Mouse (Mus musculus) large intestine, adult 2 months (tissue): ENCODE data around the gene Dnah9. TPM values are rescaled to one million over a fixed set of nuclear protein-coding genes. Genes with fewer than 3 reads are reported as not detected.

Experiments used
- DNase-seq: peaks from one replicate; pipeline ENCODE4 v3.0.0-alpha.2; 2012; ENCODE audit warnings: low read depth, low spot score
- WGBS: fragments of 180-500 bp; shearing (Covaris S2); methylation state at CpG from one replicate; pipeline ENCODE4 v1.1.7; 2018; 5-methylcytosine and 5-hydroxymethylcytosine counted together
- polyA plus RNA-seq: library from polyadenylated mRNA; depleted of rRNA; stranded (reverse); fragments of >200 nt; gene quantifications from 2 replicates; pipeline ENCODE4 v1.2.3, GENCODE M21; 2012

Gene Dnah9
- polyA plus RNA-seq, 1 experiment: 0.06 TPM

- under 1% methylated on average over 58 of the region's 58 CpGs for WGBS
- peak; percentile 81 for DNase-seq
These were observed 361.3 kb downstream of the Dnah9 start, which contains the start of gene Zkscan6 for GRCm38 (mm10) chr11:65806909-65807504. Gene Zkscan6, plus strand, starts transcription at chr11:65807175.

GRCm38 (mm10) chr11:65806321-65806904, 361.9 kb downstream of the Dnah9 start:
- DNase-seq: peak; percentile 70
- under 1% methylated on average over 20 of the region's 20 CpGs for WGBS

- DNase-seq: no peak
- WGBS: 67% methylated on average over 3 of the region's 3 CpGs
These were observed 366.5 kb downstream of the Dnah9 start for GRCm38 (mm10) chr11:65801899-65802298.

- DNase-seq: no peak
- WGBS: 55% methylated on average over 1 of the region's 1 CpGs
These were observed 372.5 kb downstream of the Dnah9 start for GRCm38 (mm10) chr11:65795896-65796295.

GRCm38 (mm10) chr11:65794428-65795219, 373.7 kb downstream of the Dnah9 start:
- no peak for DNase-seq
- WGBS: 63% methylated on average over 10 of the region's 10 CpGs

- peak; percentile 70 for DNase-seq
- under 1% methylated on average over 33 of the region's 36 CpGs for WGBS
These were observed 380.2 kb downstream of the Dnah9 start, which contains the start of gene Map2k4 for GRCm38 (mm10) chr11:65788154-65788553. Gene Map2k4, minus strand, starts transcription at chr11:65788297.

GRCm38 (mm10) chr11:65787421-65788151, 380.8 kb downstream of the Dnah9 start:
- no peak for DNase-seq
- 1% methylated on average over 71 of the region's 71 CpGs for WGBS

GRCm38 (mm10) chr11:65786160-65786559, 382.2 kb downstream of the Dnah9 start:
- 72% methylated on average over 2 of the region's 2 CpGs for WGBS
- no peak for DNase-seq

- WGBS: 61% methylated on average over 3 of the region's 3 CpGs
- no peak for DNase-seq
These were observed 386.8 kb downstream of the Dnah9 start for GRCm38 (mm10) chr11:65781596-65781995.
